19 mouse cellular contexts compared by ENCODE assay signal in genomic region chr12:84829913-84830312, GRCm38 (mm10). TPM values are rescaled to one million over a fixed set of nuclear protein-coding genes. Genes with fewer than 3 reads are reported as not detected.
DNase-seq lines count a peak whose midpoint lies in the region; ATAC-seq and TF ChIP-seq lines count a peak whose summit lies in the region.
"Had no signal": no experiment of that assay in that cellular context is flagged by ENCODE, and none has a peak within 500 bp of the region (broad histone marks: within the 10 kb centered on the region; RNA-seq: fewer than 3 reads in every experiment).

No protein-coding gene starts in this region.

- 81% methylated on average over 10 of the region's 10 CpGs for WGBS in midbrain, embryonic 15.5 days
- 78% methylated on average over 10 of the region's 10 CpGs for whole genome bisulfite sequencing in hindbrain, embryonic 11.5 days
- 64% methylated on average over 10 of the region's 10 CpGs for WGBS in lung, adult 2 months

- no peaks in the 10 kb centered on the region for H3K9me3 ChIP-seq in midbrain, embryonic 15.5 days
- no peaks in the 10 kb centered on the region for H3K9me3 ChIP-seq in hindbrain, embryonic 11.5 days (ENCODE audit: control insufficient read depth, low read length)
- H3K9me3 ChIP-seq: embryonic facial prominence, embryonic 12.5 days; heart, embryonic 12.5 days; hindbrain, embryonic 13.5 days; intestine, embryonic 15.5 days; kidney, embryonic 15.5 days had no signal

- no peak for TF ChIP-seq POLR2A in lung, adult 2 months (IDR thresholded peaks at IDR 0.05; ENCODE audit: borderline replicate concordance, extremely low read depth, low read depth, low read length)

- H3K4me2 ChIP-seq in midbrain, embryonic 15.5 days = no peak overlapping the region
- no peak overlapping the region for H3K4me2 ChIP-seq in hindbrain, embryonic 11.5 days (replicated peaks; ENCODE audit: low read depth, low read length)
- H3K4me2 ChIP-seq: embryonic facial prominence, embryonic 12.5 days; heart, embryonic 12.5 days; hindbrain, embryonic 13.5 days; intestine, embryonic 15.5 days; kidney, embryonic 15.5 days had no signal

- no peaks in the 10 kb centered on the region for H3K4me1 ChIP-seq in midbrain, embryonic 15.5 days
- H3K4me1 ChIP-seq in hindbrain, embryonic 11.5 days (replicated peaks; ENCODE audit: control insufficient read depth, insufficient read depth, low read length) = no peaks in the 10 kb centered on the region
- H3K4me1 ChIP-seq in lung, adult 2 months (ENCODE audit: control insufficient read depth, insufficient read depth, low read length) = no peaks in the 10 kb centered on the region
- H3K4me1 ChIP-seq: hindbrain, embryonic 13.5 days; intestine, embryonic 15.5 days had no signal

- no peak overlapping the region for H3K9ac ChIP-seq in midbrain, embryonic 15.5 days
- no peak overlapping the region for H3K9ac ChIP-seq in hindbrain, embryonic 11.5 days (ENCODE audit: low read depth, low read length)
- H3K9ac ChIP-seq: embryonic facial prominence, embryonic 12.5 days; heart, embryonic 12.5 days; hindbrain, embryonic 13.5 days; intestine, embryonic 15.5 days; kidney, embryonic 15.5 days had no signal

- H3K4me3 ChIP-seq in midbrain, embryonic 15.5 days = no peak overlapping the region
- no peak overlapping the region for H3K4me3 ChIP-seq in hindbrain, embryonic 11.5 days (ENCODE audit: low read depth, low read length)
- no peak overlapping the region for H3K4me3 ChIP-seq in lung, adult 2 months (replicated peaks; ENCODE audit: extremely low read depth, low read depth, low read length)
- H3K4me3 ChIP-seq: embryonic facial prominence, embryonic 12.5 days; heart, embryonic 12.5 days; hindbrain, embryonic 13.5 days; intestine, embryonic 15.5 days; kidney, embryonic 15.5 days had no signal

- peak; percentile 73 for DNase-seq in brain, adult 2 months (ENCODE audit: low read depth, low spot score)
- peak; percentile 73 for DNase-seq in cerebellum, adult 11 months
- DNase-seq in cerebellum, adult 8-10 months = peak; percentile 75
- peak; percentile 82 to 87 for DNase-seq in cerebellum, postnatal 14 days
- no peak for DNase-seq in hindbrain, embryonic 11.5 days (ENCODE audit: low spot score)
- DNase-seq in lung, adult 2 months = no peak
- DNase-seq: adrenal gland, adult 8-10 months; gastrocnemius, postnatal 10 days; heart, postnatal 4 days; kidney, adult 2 months had no signal

- no peaks in the 10 kb centered on the region for H3K27me3 ChIP-seq in midbrain, embryonic 15.5 days (replicated peaks)
- H3K27me3 ChIP-seq in hindbrain, embryonic 11.5 days (ENCODE audit: control insufficient read depth, insufficient read depth, low read length) = no peaks in the 10 kb centered on the region
- H3K27me3 ChIP-seq: hindbrain, embryonic 13.5 days; intestine, embryonic 15.5 days had no signal

- no peak for TF ChIP-seq CTCF in lung, adult 2 months (IDR thresholded peaks at IDR 0.05; ENCODE audit: insufficient read depth, low read length)

- H3K27ac ChIP-seq in midbrain, embryonic 15.5 days = no peak overlapping the region
- H3K27ac ChIP-seq in hindbrain, embryonic 11.5 days (ENCODE audit: low read depth, low read length) = no peak overlapping the region
- H3K27ac ChIP-seq: embryonic facial prominence, embryonic 12.5 days; hindbrain, embryonic 13.5 days; hindbrain, postnatal 0 days; intestine, embryonic 15.5 days; kidney, embryonic 15.5 days had no signal

- ATAC-seq in midbrain, embryonic 15.5 days (replicated peaks) = no peak
- ATAC-seq in hindbrain, embryonic 11.5 days (ENCODE audit: low FRiP score) = no peak
- ATAC-seq: forebrain, embryonic 16.5 days; hindbrain, postnatal 0 days; intestine, embryonic 15.5 days had no signal

- H3K36me3 ChIP-seq in midbrain, embryonic 15.5 days (replicated peaks) = no peaks in the 10 kb centered on the region
- no peaks in the 10 kb centered on the region for H3K36me3 ChIP-seq in hindbrain, embryonic 11.5 days (ENCODE audit: control insufficient read depth, insufficient read depth, low read length)
- H3K36me3 ChIP-seq: embryonic facial prominence, embryonic 12.5 days; heart, embryonic 12.5 days; hindbrain, embryonic 13.5 days; intestine, embryonic 15.5 days; kidney, embryonic 15.5 days had no signal

RNA-seq across cellular contexts. Expression of gene Ltbp2, which starts 46.4 kb away (rescaled TPM):
- 0.25 and 0.32 TPM in 2 replicates for polyA plus RNA-seq in midbrain, embryonic 15.5 days (2015; fragmentation: Nextera tagmentation; extraction: Ambion mirVana)
- 0.08 and 0.09 TPM in 2 replicates for polyA plus RNA-seq in hindbrain, embryonic 11.5 days (2014; fragmentation: Nextera tagmentation; extraction: Ambion mirVana)
- polyA plus RNA-seq in lung, adult 2 months (2012; rRNA removed) = 91.3 and 96.8 TPM in 2 replicates
- polyA plus RNA-seq: forebrain, embryonic 11.5 days had no signal

RNA-seq across cellular contexts. Expression of gene Isca2, which starts 56.9 kb away (rescaled TPM):
- 134 and 139 TPM in 2 replicates for polyA plus RNA-seq in midbrain, embryonic 15.5 days (2015; fragmentation: Nextera tagmentation; extraction: Ambion mirVana)
- polyA plus RNA-seq in hindbrain, embryonic 11.5 days (2014; fragmentation: Nextera tagmentation; extraction: Ambion mirVana) = 151 and 164 TPM in 2 replicates
- polyA plus RNA-seq in lung, adult 2 months (2012; rRNA removed) = 28.0 and 34.2 TPM in 2 replicates

RNA-seq across cellular contexts. Expression of gene Npc2, which starts 57.0 kb away (rescaled TPM):
- polyA plus RNA-seq in midbrain, embryonic 15.5 days (2015; fragmentation: Nextera tagmentation; extraction: Ambion mirVana) = 58.3 and 59.9 TPM in 2 replicates
- polyA plus RNA-seq in hindbrain, embryonic 11.5 days (2014; fragmentation: Nextera tagmentation; extraction: Ambion mirVana) = 79.4 and 89.2 TPM in 2 replicates
- polyA plus RNA-seq in lung, adult 2 months (2012; rRNA removed) = 572 and 1,005 TPM in 2 replicates

Comparison
In these comparisons a context has a peak if more than half of its experiments do, and no peak if none do; other contexts are left out.
1. DNase-seq: peak in brain, adult 2 months (single experiment), cerebellum, adult 11 months (single experiment), cerebellum, adult 8-10 months (single experiment) and cerebellum, postnatal 14 days (2 of 2); none in hindbrain, embryonic 11.5 days (single experiment) and lung, adult 2 months (single experiment).
2. RNA of gene Ltbp2, which starts 46.4 kb away (polyA plus RNA-seq): 91.3 to 96.8 TPM in lung, adult 2 months; 0.25 to 0.32 TPM in midbrain, embryonic 15.5 days and 0.08 to 0.09 TPM in hindbrain, embryonic 11.5 days; every median in the first group is over 10 times any median in the second.